Mouse (Mus musculus) hindbrain, embryonic 12.5 days (tissue): ENCODE measurements around the gene Diras2. TPM values are rescaled to one million over a fixed set of nuclear protein-coding genes. Genes with fewer than 3 reads are reported as not detected.

Source experiments
- ATAC-seq: fragments of 200-750 bp; cut with Nextera tagmentation; 2 replicates; pipeline ENCODE4 v1.8.0; 2017; ENCODE audit warnings: moderate TSS enrichment; ENCODE audit not compliant: low FRiP score
- H3K27ac ChIP-seq: fragments of 300-500 bp; sonication (generic); 2 replicates; pipeline ENCODE4 v1.5.1; 2016; ENCODE audit warnings: mild to moderate bottlenecking
- H3K27me3 ChIP-seq: fragments of 300-500 bp; sonication (generic); 2 replicates; pipeline ENCODE4 v1.6.1; 2016; ENCODE audit warnings: mild to moderate bottlenecking
- H3K36me3 ChIP-seq: fragments of 300-500 bp; sonication (generic); 2 replicates; pipeline ENCODE4 v1.6.1; 2016; ENCODE audit warnings: mild to moderate bottlenecking
- H3K4me1 ChIP-seq: fragments of 300-500 bp; sonication (generic); 2 replicates; pipeline ENCODE4 v1.6.1; 2016
- H3K4me2 ChIP-seq: fragments of 300-500 bp; sonication (generic); replicated peaks from 2 replicates; pipeline ENCODE4 v1.6.1; 2016; ENCODE audit warnings: mild to moderate bottlenecking
- H3K4me3 ChIP-seq: fragments of 300-500 bp; sonication (generic); 2 replicates; pipeline ENCODE4 v1.5.1; 2016; ENCODE audit warnings: mild to moderate bottlenecking
- H3K9ac ChIP-seq: fragments of 300-500 bp; sonication (generic); 2 replicates; pipeline ENCODE4 v1.6.1; 2016; ENCODE audit warnings: mild to moderate bottlenecking, moderate library complexity
- H3K9me3 ChIP-seq: fragments of 300-500 bp; sonication (generic); replicated peaks from 2 replicates; pipeline ENCODE4 v1.6.1; 2016; ENCODE audit warnings: mild to moderate bottlenecking
- WGBS: fragments of 180-500 bp; shearing (Covaris S2); methylation state at CpG from one replicate; pipeline ENCODE4 v1.1.7; 2016; 5-methylcytosine and 5-hydroxymethylcytosine counted together
- polyA plus RNA-seq: library from polyadenylated mRNA; unstranded; fragments of >200 nt; fragmentation: Nextera tagmentation; extraction: Ambion mirVana; gene quantifications from 2 replicates; pipeline ENCODE4 v1.2.1, GENCODE M21; 2016

The Diras2 gene
- polyA plus RNA-seq, 1 experiment from 2014 or later: 1.8 TPM

DNA sequence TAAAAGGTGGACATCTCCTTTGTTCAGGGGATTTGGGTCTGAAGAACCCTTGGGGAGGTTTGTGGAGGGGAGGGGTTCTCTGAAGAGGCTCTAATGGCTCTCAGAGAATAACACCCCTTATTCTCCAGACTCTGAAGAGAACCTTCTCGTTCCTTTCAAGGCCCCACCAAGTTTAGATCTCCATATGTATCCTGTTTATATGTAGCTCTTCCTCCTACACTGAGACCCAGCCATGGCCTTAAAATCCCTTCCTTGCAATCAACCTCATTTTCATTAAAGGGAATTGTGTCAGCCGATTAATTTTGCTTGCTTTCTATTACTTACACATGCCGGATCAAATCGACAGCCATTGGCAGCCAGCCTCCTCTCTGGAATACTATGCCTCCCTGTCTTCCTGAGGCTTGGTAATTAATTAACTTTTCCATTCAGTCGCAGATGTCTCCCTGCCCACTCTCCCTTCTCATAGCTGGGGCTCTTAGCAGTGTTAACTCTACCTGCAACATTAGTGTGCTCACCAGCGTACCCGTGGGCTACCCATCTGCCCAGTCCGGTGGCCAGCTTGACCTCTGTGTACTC lies 38.2 kb upstream of the Diras2 start:
- Histone ChIP-seq H3K27me3 (no peaks in the 10 kb centered on the region; the same call in 1 of the 2 replicates), H3K4me1 (0 out of 2 replicates have a peak, but pooled peaks cover 6% of the 10 kb centered on the region), H3K9me3 (no peaks in the 10 kb centered on the region), H3K9ac (no peak overlapping the region), H3K27ac (no peak overlapping the region), H3K4me3 (no peak overlapping the region), H3K36me3 (no peaks in the 10 kb centered on the region), H3K4me2 (no peak overlapping the region)
- 64% methylated on average over 8 of the region's 8 CpGs for WGBS
- ATAC-seq: no peak

DNA sequence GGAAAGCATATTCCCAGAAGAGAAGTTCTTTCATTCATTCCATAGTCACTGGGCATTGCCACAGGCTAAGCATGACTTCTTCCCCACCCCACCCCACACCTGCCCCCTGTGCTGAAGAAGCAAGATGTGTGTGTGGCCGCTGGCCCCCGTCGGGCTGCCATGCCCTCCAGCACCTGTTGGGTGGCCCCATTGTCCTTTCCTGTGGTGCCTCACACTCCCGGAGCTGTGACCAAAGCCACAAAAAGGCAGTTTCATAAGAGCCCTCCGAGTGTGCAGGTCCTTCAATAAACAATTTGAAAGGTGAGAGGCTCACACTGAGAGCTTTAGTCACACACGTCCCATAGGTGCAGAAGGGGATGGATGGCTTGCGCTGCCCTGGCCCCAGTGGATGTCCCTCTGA lies 35.7 kb upstream of the Diras2 start:
- H3K36me3 ChIP-seq: no peaks in the 10 kb centered on the region
- H3K27me3 ChIP-seq: no peaks in the 10 kb centered on the region; the same call in 1 of the 2 replicates
- 73% methylated on average over 7 of the region's 7 CpGs for WGBS
- H3K27ac ChIP-seq: no peak overlapping the region
- no peak overlapping the region for H3K4me3 ChIP-seq
- no peaks in the 10 kb centered on the region for H3K9me3 ChIP-seq
- ATAC-seq: no peak
- H3K9ac ChIP-seq: no peak overlapping the region
- peaks cover 20% of the 10 kb centered on the region for H3K4me1 ChIP-seq
- no peak overlapping the region for H3K4me2 ChIP-seq

DNA sequence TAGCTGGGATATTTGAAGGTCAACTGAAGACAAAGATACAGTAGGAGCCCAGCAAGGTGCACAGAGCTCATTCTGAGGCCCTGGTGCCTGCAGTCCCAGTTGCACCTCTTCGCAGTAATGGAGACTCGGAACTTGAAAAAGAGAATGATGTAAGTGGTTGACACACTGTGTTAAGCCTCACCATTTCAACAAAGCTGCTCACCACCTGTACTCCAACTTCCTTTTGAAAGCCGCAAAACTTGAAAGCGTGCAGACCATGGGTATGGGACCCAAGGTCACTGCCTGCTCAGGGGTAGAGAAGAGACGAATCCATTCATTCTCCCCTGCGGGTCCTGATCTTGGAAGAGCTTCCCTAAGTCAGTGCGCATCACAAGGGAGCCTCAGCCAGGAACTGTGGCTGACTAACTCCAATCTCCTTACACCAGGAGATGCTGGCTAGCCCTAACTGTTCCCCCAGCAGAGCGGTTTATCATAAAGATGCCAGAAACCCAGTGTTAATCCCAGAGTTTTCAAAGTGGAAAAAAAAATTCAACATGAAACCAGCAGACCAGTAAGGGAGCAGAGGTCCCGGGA lies 35.2 kb upstream of the Diras2 start:
- Histone ChIP-seq H3K4me1 (peaks cover 25% of the 10 kb centered on the region), H3K4me2 (no peak overlapping the region), H3K36me3 (no peaks in the 10 kb centered on the region), H3K27ac (no peak overlapping the region), H3K9ac (no peak overlapping the region), H3K27me3 (no peaks in the 10 kb centered on the region; the same call in 1 of the 2 replicates), H3K9me3 (no peaks in the 10 kb centered on the region), H3K4me3 (no peak overlapping the region)
- WGBS: 91% methylated on average over 9 of the region's 9 CpGs
- ATAC-seq: no peak

DNA sequence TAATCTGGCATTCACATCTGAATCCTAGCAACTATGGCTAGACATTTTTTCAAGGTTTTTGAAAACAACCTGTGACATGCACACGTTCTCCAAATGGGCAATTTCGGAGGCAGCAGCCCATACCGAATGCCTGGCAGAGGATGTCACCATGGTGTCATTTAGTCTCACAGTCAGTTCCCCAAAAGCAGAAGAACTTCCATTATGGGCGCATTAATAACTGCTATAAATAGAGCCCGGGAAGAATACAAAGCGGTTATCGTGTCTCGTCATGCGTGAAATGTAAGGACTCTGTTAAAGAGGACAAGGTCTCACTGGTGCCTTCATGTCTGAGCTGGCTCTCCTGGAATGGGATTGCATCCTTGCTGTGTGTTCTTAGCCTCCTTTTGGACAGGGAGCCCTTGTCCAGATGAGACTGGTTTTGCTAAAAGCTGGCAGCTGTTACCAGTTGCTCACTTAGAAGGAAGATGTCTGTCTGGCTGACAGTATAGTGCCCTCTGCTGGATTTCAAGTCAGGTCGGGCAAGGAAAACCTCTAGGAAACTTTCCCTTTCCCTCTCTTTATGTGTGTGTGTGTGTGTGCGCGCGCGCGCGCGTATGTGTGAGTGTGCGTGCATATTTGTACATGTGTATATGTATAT lies 34.1 kb upstream of the Diras2 start:
- no peak overlapping the region for H3K4me2 ChIP-seq
- no peaks in the 10 kb centered on the region for H3K36me3 ChIP-seq
- no peak for ATAC-seq
- H3K9ac ChIP-seq: no peak overlapping the region
- no peak overlapping the region for H3K27ac ChIP-seq
- H3K27me3 ChIP-seq: no peaks in the 10 kb centered on the region; the same call in 1 of the 2 replicates
- H3K4me1 ChIP-seq: peaks cover 27% of the 10 kb centered on the region
- H3K9me3 ChIP-seq: no peaks in the 10 kb centered on the region
- WGBS: 77% methylated on average over 18 of the region's 18 CpGs
- H3K4me3 ChIP-seq: no peak overlapping the region

DNA sequence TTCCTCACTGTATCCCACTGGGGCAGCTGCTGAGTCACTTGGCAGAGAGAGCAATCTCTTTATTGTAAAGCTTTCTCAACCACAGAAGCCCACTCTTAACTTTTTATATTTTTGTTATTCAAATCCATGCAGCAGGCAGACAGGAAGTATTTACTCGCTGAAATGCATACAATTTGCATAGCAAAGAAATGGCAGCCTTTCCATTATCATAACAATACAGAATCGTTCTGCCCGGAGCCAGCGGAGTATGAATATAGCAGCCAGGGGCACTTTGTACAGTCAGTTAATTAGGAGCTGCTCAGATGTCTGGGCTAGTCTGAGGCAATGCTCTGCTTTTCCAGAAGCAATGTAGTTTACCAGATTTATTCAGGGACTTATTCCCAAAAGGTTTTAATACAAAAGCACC lies 31.1 kb upstream of the Diras2 start:
- Histone ChIP-seq H3K4me2 (0 out of 2 replicates have a peak overlapping the region, but pooled peaks have one; percentile 8), H3K27ac (peak overlapping the region; percentile 37; the same call in 1 of the 2 replicates), H3K9ac (no peak overlapping the region), H3K4me3 (no peak overlapping the region), H3K4me1 (peaks cover 27% of the 10 kb centered on the region), H3K9me3 (no peaks in the 10 kb centered on the region), H3K36me3 (no peaks in the 10 kb centered on the region), H3K27me3 (no peaks in the 10 kb centered on the region; the same call in 1 of the 2 replicates)
- ATAC-seq: peak; percentile 85
- WGBS: 28% methylated on average over 4 of the region's 4 CpGs

DNA sequence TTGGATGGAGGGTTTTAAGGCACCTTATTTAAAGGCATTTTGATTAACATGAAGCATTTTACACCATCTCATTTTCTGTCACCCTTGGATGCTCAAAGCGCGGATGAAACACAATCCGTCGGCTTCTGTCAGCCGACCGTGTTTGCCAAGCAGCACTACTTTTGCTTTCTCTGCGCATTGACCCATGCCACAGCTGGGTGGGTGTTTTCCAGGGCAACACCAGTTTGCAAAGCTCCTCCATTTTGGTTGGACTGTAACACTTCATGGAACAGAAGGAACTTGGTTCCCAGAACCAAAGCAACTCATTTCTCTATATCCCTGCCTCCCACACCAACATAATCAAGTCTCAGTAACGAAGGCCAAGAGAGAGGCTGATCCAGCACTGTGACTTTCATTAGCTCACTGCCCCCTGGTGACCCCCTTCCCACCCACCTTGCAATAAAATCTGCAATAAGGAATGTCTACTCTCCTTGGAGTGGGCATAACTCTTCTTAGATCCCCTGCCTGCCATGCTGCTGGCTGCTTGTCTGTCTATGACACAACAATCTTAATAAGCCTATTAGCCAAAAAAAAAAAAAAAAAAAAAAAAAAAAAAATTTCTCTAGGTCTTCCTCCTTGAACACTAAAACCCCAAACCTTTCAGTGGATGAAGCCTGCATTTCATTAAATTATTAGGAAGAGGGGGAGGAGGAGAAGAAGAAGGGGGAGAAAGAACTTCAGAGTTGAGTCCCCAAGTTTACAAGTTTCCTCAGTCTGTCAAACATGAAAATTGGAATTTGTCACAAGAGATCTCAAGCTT lies 30.5 kb upstream of the Diras2 start:
- H3K4me1 ChIP-seq: peaks cover 27% of the 10 kb centered on the region
- no peak for ATAC-seq
- H3K27ac ChIP-seq: peak overlapping the region; percentile 37; the same call in 1 of the 2 replicates
- H3K36me3 ChIP-seq: no peaks in the 10 kb centered on the region
- H3K9me3 ChIP-seq: no peaks in the 10 kb centered on the region
- H3K27me3 ChIP-seq: no peaks in the 10 kb centered on the region; the same call in 1 of the 2 replicates
- 79% methylated on average over 8 of the region's 8 CpGs for WGBS
- H3K4me2 ChIP-seq: 0 out of 2 replicates have a peak overlapping the region, but pooled peaks have one; percentile 8
- H3K9ac ChIP-seq: no peak overlapping the region
- no peak overlapping the region for H3K4me3 ChIP-seq

DNA sequence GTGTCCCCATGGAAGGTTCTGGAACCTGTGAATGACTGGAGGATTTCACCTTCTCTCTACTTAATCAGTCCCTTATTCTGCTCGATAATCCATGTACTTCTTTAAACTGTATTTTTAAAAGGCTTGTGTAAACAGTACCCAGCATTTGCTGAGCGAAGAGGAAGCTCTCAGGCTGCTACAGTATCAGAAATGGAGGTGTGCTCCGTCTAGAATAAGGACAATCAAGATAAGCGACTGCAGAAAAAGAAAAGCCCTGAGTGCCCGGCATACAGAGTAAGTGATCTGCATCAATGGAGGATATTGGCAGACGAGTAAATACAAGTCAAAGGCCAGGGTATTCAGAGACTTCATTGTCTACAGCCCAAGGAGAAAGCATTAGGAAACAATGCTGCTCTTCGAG lies 26.3 kb upstream of the Diras2 start:
- no peak overlapping the region for H3K27ac ChIP-seq
- 59% methylated on average over 7 of the region's 7 CpGs for WGBS
- H3K27me3 ChIP-seq: 0 out of 2 replicates have a peak, but pooled peaks cover 3% of the 10 kb centered on the region
- no peaks in the 10 kb centered on the region for H3K9me3 ChIP-seq
- H3K4me2 ChIP-seq: no peak overlapping the region
- ATAC-seq: no peak
- no peaks in the 10 kb centered on the region for H3K36me3 ChIP-seq
- peaks cover 13% of the 10 kb centered on the region for H3K4me1 ChIP-seq
- no peak overlapping the region for H3K4me3 ChIP-seq
- H3K9ac ChIP-seq: no peak overlapping the region

DNA sequence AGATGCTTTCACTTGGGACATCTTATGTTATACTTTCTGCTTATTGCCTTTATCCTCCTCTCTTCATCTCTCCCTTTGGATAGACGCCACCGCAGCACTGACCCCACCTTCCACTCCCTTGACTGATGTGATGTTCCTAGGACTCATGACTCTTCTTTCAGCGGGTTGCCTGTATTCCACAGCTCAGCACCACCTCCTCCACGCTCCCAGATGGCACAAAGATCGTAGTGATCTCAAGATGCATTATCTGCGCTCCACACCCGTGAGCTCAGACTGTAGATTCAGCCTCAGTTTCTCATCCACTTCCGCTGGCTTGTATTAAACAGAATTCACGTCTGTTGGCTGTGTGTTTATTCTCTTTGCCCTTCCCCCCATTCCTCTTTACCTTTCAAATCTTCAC lies 23.6 kb upstream of the Diras2 start:
- no peak for ATAC-seq
- WGBS: 89% methylated on average over 9 of the region's 9 CpGs
- Histone ChIP-seq H3K9me3 (no peaks in the 10 kb centered on the region), H3K4me1 (no peaks in the 10 kb centered on the region), H3K36me3 (no peaks in the 10 kb centered on the region), H3K4me2 (no peak overlapping the region), H3K4me3 (no peak overlapping the region), H3K27ac (no peak overlapping the region), H3K9ac (no peak overlapping the region), H3K27me3 (0 out of 2 replicates have a peak, but pooled peaks cover 3% of the 10 kb centered on the region)

DNA sequence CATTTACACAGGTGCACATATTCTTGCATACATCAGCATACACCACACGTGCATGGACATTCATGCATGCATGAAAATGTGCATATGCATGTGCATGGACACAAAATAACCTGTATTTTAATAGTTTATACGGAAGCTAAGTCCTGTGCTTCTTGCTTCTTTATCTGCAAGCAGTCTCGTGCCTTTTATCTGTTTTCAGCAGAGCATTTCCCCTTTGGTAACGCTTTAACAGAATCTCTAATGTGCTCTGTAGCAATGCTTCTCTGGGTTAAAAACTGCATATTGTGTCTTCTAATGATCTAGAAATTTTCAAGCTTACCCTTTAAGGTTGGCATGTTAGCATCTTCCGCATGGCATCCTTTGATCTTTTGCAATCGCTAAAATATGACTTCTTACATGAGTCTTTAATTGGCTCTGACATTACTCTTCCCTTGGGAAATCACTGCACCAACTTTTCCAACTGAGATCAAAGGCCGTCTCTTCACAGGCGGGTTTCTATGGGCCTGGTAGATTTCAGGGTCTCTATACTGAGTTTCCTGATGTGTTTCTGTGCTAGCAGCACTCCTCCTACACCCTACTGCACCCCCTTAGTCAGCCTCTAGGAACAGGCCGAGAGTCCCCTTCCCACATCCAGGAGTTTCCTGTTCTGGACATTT lies 21.9 kb upstream of the Diras2 start:
- Histone ChIP-seq H3K9ac (no peak overlapping the region), H3K27ac (no peak overlapping the region), H3K27me3 (0 out of 2 replicates have a peak, but pooled peaks cover 3% of the 10 kb centered on the region), H3K9me3 (no peaks in the 10 kb centered on the region), H3K4me3 (no peak overlapping the region), H3K4me1 (no peaks in the 10 kb centered on the region), H3K36me3 (no peaks in the 10 kb centered on the region), H3K4me2 (no peak overlapping the region)
- WGBS: 79% methylated on average over 9 of the region's 9 CpGs
- no peak for ATAC-seq

DNA sequence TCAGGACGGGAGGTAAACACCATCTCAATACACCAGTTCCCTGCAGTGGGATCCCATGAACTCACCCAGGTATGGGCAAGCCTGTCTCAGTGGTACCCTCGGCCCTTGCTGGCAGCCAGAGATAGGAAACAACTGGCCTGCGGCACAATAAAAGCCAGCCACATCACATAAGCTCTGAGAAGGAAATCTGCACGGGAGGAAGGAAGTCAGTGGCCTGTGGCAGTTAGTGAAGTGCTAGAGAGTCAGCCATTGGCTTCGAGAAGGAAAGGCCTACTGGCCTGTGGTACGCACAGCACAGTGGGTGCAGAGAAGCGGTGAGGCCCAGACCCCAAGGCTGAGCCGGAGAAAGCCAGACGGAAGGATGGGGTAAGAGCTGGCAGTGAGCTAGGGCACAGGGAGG lies 20.2 kb upstream of the Diras2 start:
- H3K27ac ChIP-seq: no peak overlapping the region
- 0 out of 2 replicates have a peak, but pooled peaks cover 3% of the 10 kb centered on the region for H3K27me3 ChIP-seq
- no peak for ATAC-seq
- WGBS: 85% methylated on average over 9 of the region's 9 CpGs
- H3K4me2 ChIP-seq: no peak overlapping the region
- no peak overlapping the region for H3K4me3 ChIP-seq
- no peaks in the 10 kb centered on the region for H3K4me1 ChIP-seq
- H3K36me3 ChIP-seq: no peaks in the 10 kb centered on the region
- no peak overlapping the region for H3K9ac ChIP-seq
- H3K9me3 ChIP-seq: no peaks in the 10 kb centered on the region

DNA sequence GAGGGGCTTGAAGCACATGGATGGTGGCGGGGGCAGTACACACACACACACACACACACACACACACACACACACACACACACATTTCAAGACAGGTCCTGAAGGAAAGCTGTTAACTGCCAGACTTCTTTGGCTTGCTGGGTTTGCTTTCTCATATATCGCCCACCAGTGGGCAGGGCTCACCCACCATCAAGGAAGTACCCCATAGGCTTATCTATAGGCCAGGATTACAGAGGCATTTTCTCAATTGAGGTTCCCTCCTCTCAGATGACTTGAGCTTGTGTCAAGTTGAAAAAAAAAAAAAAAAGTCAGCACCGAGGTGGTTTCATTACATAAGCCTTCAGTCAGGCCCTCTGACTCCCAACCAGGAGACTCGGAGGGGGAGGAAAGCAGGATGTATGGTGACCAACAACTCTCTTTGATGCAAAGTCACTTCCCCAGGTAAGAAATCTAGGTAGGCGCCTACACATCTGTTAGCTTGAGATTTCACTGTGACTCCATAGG lies 19.7 kb upstream of the Diras2 start:
- ATAC-seq: no peak
- 80% methylated on average over 5 of the region's 5 CpGs for WGBS
- no peaks in the 10 kb centered on the region for H3K9me3 ChIP-seq

More for the DNA sequence above, 19.7 kb upstream of the Diras2 start:
- Histone ChIP-seq H3K9ac (no peak overlapping the region), H3K4me2 (no peak overlapping the region), H3K36me3 (no peaks in the 10 kb centered on the region), H3K27ac (no peak overlapping the region), H3K27me3 (0 out of 2 replicates have a peak, but pooled peaks cover 3% of the 10 kb centered on the region), H3K4me3 (no peak overlapping the region), H3K4me1 (no peaks in the 10 kb centered on the region)
